24 mouse cellular contexts compared by ENCODE assay signal in genomic region chr4:39817675-39818074, GRCm38 (mm10).
"Had no signal": no experiment of that assay in that cellular context is flagged by ENCODE, and none has a peak within 500 bp of the region (broad histone marks: within the 10 kb centered on the region; RNA-seq: fewer than 3 reads in every experiment).

No protein-coding gene starts in this region.

- H3K9me3 ChIP-seq: heart, embryonic 10.5 days; heart, embryonic 12.5 days; hindbrain, embryonic 10.5 days; hindbrain, embryonic 12.5 days; intestine, embryonic 15.5 days; limb, embryonic 13.5 days; limb, embryonic 15.5 days had no signal

- H3K4me2 ChIP-seq: heart, embryonic 12.5 days; hindbrain, embryonic 12.5 days; hindbrain, embryonic 14.5 days; intestine, embryonic 15.5 days; limb, embryonic 13.5 days; limb, embryonic 15.5 days had no signal

- H3K27ac ChIP-seq: gastrocnemius, adult 2 months; heart, embryonic 10.5 days; hindbrain, embryonic 10.5 days; hindbrain, embryonic 12.5 days; hindbrain, embryonic 14.5 days; intestine, embryonic 15.5 days; layer of hippocampus, adult 2 months; limb, embryonic 13.5 days; limb, embryonic 15.5 days had no signal

- ATAC-seq: hindbrain, embryonic 16.5 days; inflammation-experienced regulatory T-cells, adult 6 months; intestine, embryonic 15.5 days; intestine, postnatal 0 days had no signal

- H3K27me3 ChIP-seq: heart, embryonic 12.5 days; hindbrain, embryonic 12.5 days; intestine, embryonic 15.5 days; limb, embryonic 13.5 days; limb, embryonic 15.5 days had no signal

- DNase-seq: gastrocnemius, adult 2 months; gastrocnemius, postnatal 10 days; gastrocnemius, postnatal 25 days; heart, adult 18-20 months; heart, postnatal 10 days; heart, postnatal 4 days; kidney, adult 18-20 months; kidney, adult 8-10 months; kidney, postnatal 10 days; kidney, postnatal 25 days; kidney, postnatal 4 days; left cerebral cortex, postnatal 4 days had no signal

- H3K4me3 ChIP-seq: gastrocnemius, adult 2 months; heart, embryonic 10.5 days; heart, embryonic 12.5 days; hindbrain, embryonic 10.5 days; hindbrain, embryonic 12.5 days; intestine, embryonic 15.5 days; limb, embryonic 13.5 days; limb, embryonic 15.5 days had no signal

- H3K36me3 ChIP-seq: heart, embryonic 10.5 days; heart, embryonic 12.5 days; hindbrain, embryonic 10.5 days; hindbrain, embryonic 12.5 days; intestine, embryonic 15.5 days; limb, embryonic 13.5 days; limb, embryonic 15.5 days had no signal

- H3K9ac ChIP-seq: heart, embryonic 12.5 days; hindbrain, embryonic 12.5 days; hindbrain, embryonic 14.5 days; intestine, embryonic 15.5 days; limb, embryonic 13.5 days; limb, embryonic 15.5 days had no signal

- H3K4me1 ChIP-seq: heart, embryonic 10.5 days; heart, embryonic 12.5 days; hindbrain, embryonic 10.5 days; hindbrain, embryonic 12.5 days; intestine, embryonic 15.5 days; limb, embryonic 13.5 days; limb, embryonic 15.5 days had no signal
